Mouse (Mus musculus) E14TG2a.4 (cell line): Measurements from ENCODE around the gene 1700011M02Rik.

Experiments
- CTCF ChIP-seq: conservative IDR thresholded peaks from 2 replicates; pipeline ENCODE4 v1.5.1; 2014; ENCODE audit warnings: low read length
- NANOG ChIP-seq: IDR thresholded peaks from 2 replicates; pipeline ENCODE4 v1.6.1; 2014; ENCODE audit warnings: borderline replicate concordance, low read length, mixed read lengths

DNA sequence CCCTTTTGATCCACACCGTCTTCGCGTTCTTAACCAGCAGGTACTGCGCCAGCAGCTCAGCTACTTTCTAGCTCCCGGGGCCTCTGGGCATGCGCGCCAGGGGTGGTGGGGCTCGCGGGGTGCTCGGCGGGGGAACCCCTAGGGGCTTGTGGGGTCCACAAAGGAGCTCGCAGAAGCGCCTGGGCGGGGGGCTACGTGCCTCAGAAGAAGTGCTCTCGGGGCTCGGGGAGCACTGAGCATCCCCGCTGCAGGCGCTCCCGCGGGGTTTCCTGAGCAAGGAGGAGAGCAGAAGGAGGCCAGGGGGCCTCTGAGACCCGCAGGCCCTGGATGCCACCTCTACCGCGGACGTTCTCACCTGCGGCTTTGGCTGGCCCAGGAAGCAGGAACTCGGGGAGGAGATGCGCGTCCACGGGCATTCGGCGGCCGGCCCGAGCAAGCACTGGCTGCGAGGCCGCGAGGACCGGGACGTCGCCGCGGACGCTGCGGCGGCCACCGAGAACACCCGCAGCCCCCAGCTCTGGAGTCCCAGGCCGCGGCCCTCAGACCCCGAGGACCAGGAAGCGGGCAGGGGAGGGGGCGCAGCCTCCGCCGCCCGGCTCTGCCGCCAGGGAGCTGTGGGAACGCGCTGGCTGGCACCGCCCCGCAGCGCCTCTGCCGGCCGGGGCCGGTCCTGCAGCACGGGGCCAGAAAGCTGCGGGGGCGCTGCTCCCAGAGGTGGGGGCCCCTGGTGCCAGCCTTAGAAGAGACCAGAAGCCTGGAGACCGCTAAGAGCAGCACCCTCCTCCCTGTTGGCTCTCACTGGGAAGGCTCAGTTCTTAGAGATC lies 25.1 kb downstream of the 1700011M02Rik start:
- no peak for TF ChIP-seq CTCF
- TF ChIP-seq NANOG = no peak
